Mouse (Mus musculus) frontal cortex, adult 2 months (tissue): Measurements from ENCODE around the gene Zfp979. TPM values are rescaled to one million over a fixed set of nuclear protein-coding genes. Genes with fewer than 3 reads are reported as not detected.
"Not testable (repeated sequence)": the region's sequence is repeated elsewhere in the genome, so short reads cannot be mapped to it uniquely, and the experiment has no call there.

Experiments used
- DNase-seq, 2 experiments: peaks; one replicate each; pipeline ENCODE4 v3.0.0; 2022; ENCODE audit warnings: low spot score in 1 of 2; ENCODE audit errors: extremely low spot score in 1 of 2
- polyA plus RNA-seq: library from polyadenylated mRNA; depleted of rRNA; stranded (reverse); fragments of >200 nt; gene quantifications from 2 replicates; pipeline ENCODE4 v1.2.3, GENCODE M21; 2012; rRNA removed

Zfp979 gene
- polyA plus RNA-seq = 0.97 and 1.0 TPM in 2 replicates

DNA sequence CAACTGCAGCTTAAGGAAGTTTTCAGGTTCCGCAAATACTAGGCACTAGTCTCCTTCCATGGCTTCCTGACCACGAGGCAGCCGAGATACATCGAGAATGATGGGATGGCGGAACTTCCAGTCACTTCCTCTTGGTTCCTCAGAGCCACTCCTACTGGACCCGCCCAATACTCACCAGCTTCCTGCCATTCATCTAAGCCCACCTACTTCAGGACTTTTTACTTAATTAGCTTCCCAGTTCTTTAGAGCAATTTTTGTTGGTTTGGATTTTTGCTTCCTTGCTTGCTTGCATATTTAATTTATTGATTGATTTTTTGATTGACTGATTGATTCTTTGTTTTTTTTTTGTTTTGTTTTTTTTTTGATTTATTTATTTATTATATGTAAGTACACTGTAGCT, at the start of gene Zfp979:
TSS of gene Zfp979 (minus strand) at position 101 of the 400 bp plus-strand sequence.
- DNase-seq = not testable (repeated sequence)

DNA sequence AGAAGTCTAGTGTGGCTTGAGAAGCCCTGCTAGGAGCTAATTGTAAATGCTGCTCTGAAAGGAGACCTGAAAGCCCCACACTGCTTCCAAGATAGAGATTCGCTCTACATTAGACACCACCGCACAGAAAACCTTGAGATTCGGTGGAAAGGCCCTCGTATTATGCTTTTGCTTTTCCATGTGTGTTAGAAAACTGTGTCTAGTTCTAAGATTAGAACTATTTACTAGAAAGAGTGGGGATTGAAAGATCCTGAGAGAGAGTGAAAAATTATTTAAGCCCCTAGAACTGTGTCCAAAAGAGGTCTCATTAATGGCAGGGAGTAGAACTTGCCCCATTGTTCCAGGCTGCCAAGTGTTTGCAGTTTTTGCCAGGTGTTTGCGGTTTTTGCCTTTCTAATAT, 12.9 kb upstream of the Zfp979 start:
- DNase-seq = not testable (repeated sequence)

DNA sequence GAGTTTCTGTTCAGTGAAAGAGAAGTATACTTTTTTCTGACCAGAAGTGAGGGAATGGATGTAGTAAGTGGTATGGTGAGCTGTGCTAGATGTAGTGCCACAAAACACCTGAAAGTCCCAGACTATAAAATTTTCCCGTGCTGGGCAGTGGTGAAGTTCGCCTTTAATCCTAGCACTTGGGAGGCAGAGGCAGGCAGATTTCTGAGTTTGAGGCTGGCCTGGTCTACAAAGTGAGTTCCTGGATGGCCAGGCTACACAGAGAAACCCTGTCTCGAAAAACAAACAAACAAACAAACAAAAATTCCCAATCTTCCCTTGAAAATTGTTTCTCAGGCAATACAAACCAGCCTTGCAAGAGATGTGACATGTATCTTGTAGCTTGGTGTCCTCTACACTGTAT, 5.1 kb upstream of the Zfp979 start:
- DNase-seq = not testable (repeated sequence)

- DNase-seq = not testable (repeated sequence)
Measured at GRCm38 (mm10) chr4:147641932-147642331, 381 bp downstream of the Zfp979 start.

DNA sequence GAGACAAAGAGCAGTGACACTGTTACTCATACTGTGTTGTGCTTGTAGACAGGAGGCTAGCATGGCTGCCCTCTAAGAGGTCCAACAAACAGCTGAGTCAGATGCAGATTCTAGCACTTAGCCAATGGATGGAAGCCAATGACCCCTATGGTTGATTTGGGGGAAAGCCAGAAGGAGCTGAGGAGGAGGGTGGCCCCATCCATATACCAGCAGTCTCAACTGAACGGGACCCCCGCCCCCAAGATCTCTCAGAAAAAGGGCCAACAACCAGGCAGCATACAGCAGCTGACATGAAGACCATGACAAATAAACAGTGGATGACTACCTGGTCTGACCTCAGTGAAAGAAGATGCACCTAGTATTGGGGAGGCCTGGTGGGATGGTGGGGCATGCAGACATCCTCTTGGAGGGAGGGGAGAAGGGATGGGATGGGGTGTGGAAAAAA, 8.5 kb downstream of the Zfp979 start:
- DNase-seq = not testable (repeated sequence)

- not testable (repeated sequence) for DNase-seq
Measured at GRCm38 (mm10) chr4:147606511-147606910, 35.8 kb downstream of the Zfp979 start.

DNA sequence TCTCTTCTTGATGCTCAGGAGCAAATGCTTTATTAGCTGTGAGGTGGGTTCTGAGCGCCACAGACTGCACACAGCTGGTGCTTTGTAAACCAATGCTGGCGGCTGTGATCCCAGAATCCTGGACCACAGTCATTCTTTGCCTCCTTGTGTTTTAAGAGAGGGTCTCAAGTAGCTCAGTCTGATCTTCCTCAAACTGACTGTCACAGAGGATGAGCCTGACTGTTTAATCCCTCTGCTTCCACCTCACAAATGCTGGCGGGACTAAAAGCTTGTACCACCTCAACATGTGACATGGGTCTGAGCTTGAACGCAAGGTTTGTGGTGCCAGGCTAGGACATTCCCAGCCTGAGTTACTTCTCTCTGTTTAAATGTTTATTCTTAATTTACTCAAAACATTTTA, 36.8 kb downstream of the Zfp979 start:
- no peak for DNase-seq

DNA sequence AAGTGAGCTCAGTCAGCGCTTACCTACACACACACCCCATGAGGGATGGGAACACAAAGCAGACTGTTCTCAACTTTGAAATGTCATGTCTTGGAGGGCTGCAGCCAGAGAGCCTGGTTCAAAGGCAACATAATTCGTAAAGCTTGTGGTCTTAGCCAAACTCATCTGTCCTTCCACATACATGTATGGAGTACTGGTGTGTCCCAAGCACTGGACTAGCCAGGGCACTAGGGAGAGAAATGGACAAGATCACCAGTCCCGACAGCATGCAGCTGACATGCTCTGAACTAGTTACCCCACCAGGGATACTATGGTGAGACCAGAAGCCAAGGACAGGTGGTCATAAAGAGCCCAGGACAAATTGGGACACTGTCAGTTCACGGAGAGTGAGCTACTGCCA, 38.5 kb downstream of the Zfp979 start:
- no peak for DNase-seq

GRCm38 (mm10) chr4:147601881-147602280, 40.4 kb downstream of the Zfp979 start:
- no peak for DNase-seq

GRCm38 (mm10) chr4:147598831-147599230, 43.5 kb downstream of the Zfp979 start:
- DNase-seq = no peak

DNA sequence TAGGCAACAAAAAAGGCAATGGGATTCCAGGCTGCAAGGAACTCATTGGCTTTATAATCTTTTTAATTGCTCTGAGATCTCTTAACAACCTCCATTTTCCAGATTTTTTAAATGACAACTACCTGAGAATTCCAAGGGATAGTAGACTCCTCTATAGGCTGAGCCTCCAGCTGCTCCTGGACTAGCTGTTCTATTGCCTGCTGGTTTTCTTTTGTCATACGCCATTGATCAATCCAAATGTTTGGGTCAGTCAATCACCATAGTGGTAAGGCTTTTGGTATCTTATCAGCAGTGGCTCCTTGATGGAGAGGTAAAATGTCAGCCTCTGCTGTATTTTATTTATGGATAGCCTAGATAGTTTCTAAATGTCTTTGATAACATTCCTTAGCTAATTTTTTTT, 44.6 kb downstream of the Zfp979 start:
- no peak for DNase-seq

- not testable (repeated sequence) for DNase-seq
Measured at GRCm38 (mm10) chr4:147594630-147595029, 47.7 kb downstream of the Zfp979 start.

GRCm38 (mm10) chr4:147586511-147587473, 55.5 kb downstream of the Zfp979 start:
- DNase-seq = no peak

DNA sequence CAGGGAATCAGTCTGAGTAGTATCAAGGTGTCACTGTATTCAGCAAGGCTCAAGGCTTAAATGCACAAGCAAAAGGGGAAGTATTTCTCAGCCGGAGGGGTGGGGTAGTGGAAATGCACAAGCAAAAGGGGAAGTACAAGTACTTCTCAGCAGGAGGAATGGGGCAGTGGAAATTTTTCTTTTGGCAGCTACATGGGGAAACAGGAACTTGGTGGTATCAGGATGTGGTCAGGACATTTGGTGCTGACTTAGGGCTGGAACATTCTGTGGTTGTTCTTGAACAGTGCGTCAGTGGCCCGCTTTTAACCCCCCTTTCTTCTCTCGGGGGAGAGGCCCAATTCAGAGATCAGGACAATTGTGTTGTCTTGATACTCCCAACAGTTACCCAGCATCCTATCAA, 62.9 kb downstream of the Zfp979 start:
- DNase-seq = not testable (repeated sequence)

- DNase-seq = not testable (repeated sequence)
Measured at GRCm38 (mm10) chr4:147571156-147571555, 71.2 kb downstream of the Zfp979 start.

GRCm38 (mm10) chr4:147565426-147566220, 76.7 kb downstream of the Zfp979 start:
- DNase-seq = no peak

Other genes with a start within 250 kb of the Zfp979 start
- gene Zfp982, start 150.1 kb downstream of the Zfp979 start, polyA plus RNA-seq = 3.3 and 3.7 TPM in 2 replicates
- 0.88 and 0.96 TPM in 2 replicates for gene Gm16503, start 102.3 kb downstream of the Zfp979 start, polyA plus RNA-seq
- 0.06 and 0.08 TPM in 2 replicates for gene Zfp985, start 89.2 kb downstream of the Zfp979 start, polyA plus RNA-seq
- gene Zfp534, start 60.0 kb upstream of the Zfp979 start, polyA plus RNA-seq = not detected in 2 replicates
- gene Zfp984, start 167.3 kb upstream of the Zfp979 start, polyA plus RNA-seq = 3.5 and 4.0 TPM in 2 replicates
- 10.5 and 10.9 TPM in 2 replicates for gene Zfp933, start 205.9 kb upstream of the Zfp979 start, polyA plus RNA-seq
- gene Miip, start 226.3 kb upstream of the Zfp979 start, polyA plus RNA-seq = 51.3 and 66.8 TPM in 2 replicates
- 5.6 and 7.5 TPM in 2 replicates for gene Fv1, start 226.5 kb upstream of the Zfp979 start, polyA plus RNA-seq